Mouse (Mus musculus) right cerebral cortex, postnatal 25 days (tissue): Measurements from ENCODE around the gene Sorcs3.

Experiments
- DNase-seq: peaks from one replicate; pipeline ENCODE4 v3.0.0; 2022

Sorcs3 gene

DNA sequence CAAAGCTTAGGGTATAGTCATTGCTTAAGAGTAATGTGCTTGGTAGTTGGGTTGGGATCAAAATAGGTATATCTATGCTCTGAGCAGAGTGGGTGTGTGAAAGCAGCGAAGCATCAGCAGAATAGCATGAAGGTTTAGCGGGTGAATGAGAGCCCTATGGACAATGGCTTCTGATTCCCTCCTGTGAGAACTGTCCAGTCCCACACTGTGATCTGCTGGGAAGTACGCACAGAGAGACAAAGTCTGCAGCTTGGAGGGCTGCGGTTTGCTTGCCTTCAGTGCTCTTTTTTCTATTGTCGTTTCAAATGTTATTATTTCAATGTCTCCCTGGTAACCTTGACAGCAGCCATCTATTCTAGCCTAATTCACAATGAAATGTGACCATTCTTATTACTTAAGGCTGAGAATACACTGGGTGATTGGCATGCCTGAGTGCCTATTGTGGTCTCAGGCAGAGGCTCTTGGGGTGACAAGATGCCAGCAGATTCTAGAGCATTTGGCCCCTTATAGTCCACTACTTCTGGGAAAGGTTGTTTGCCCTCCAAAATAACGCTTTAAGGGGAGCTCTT lies 520.1 kb downstream of the Sorcs3 start:
- DNase-seq = no peak

- no peak for DNase-seq
Observed at GRCm38 (mm10) chr19:48727048-48727447, 521.2 kb downstream of the Sorcs3 start.

GRCm38 (mm10) chr19:48727601-48728000 lies 521.8 kb downstream of the Sorcs3 start:
- DNase-seq = peak; percentile 22

- no peak for DNase-seq
Observed at GRCm38 (mm10) chr19:48731731-48732130, 525.9 kb downstream of the Sorcs3 start.

- no peak for DNase-seq
Observed at GRCm38 (mm10) chr19:48734370-48734769, 528.5 kb downstream of the Sorcs3 start.

- no peak for DNase-seq
Observed at GRCm38 (mm10) chr19:48737554-48737953, 531.7 kb downstream of the Sorcs3 start.

DNA sequence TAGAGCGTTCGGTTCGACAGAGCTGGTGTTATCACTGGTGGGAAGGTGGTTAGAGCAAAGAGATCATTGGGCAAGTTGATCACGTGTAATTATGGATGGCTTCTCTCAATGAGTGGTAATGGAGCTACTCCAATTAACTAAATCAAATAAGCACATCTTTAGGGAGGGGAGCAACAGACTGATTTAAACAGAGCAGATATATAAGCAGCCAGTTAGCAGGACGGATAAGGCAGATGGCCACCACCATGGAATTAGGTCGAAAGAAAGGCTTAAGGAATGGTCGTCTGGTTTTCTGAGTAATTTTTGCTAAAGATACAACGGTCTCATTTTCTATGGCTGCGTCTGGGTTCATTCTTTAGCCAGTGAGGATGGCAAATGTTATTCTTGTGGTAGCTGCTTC lies 549.3 kb downstream of the Sorcs3 start:
- DNase-seq = no peak

- no peak for DNase-seq
Observed at GRCm38 (mm10) chr19:48756831-48757230, 551.0 kb downstream of the Sorcs3 start.

- DNase-seq = no peak
Observed at GRCm38 (mm10) chr19:48766524-48766923, 560.7 kb downstream of the Sorcs3 start.

GRCm38 (mm10) chr19:48771565-48771964 lies 565.7 kb downstream of the Sorcs3 start:
- no peak for DNase-seq

DNA sequence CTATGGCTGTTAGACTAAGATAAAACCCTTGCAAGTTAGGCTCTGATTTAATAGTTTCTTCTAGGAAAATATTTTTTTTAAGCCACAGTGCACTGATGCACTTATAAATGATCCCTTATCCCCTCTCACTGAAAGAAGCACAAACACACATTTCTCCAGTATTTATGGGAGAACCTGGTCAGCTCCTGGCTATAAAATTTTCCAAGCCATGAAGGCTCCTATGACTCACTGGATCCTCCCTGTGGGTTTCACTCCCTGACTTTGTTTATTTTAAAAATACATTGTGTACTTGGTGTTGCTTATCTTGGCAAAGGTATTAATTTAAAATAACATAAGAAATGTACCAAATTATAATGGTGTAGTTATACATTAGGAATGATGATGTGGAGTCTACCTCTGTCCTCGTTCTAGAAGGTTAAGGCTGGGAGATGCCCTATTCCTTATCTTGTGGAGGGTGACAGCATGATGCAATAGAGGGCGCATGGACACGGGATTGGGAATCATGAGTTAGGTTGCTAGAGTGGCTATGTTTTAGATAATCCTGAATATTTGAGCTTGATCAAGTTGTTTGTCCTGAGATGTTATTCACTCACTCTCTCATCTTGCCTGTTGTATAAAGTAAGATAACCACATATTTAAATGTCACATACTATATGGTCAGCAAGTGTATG lies 573.4 kb downstream of the Sorcs3 start:
- DNase-seq = no peak

DNA sequence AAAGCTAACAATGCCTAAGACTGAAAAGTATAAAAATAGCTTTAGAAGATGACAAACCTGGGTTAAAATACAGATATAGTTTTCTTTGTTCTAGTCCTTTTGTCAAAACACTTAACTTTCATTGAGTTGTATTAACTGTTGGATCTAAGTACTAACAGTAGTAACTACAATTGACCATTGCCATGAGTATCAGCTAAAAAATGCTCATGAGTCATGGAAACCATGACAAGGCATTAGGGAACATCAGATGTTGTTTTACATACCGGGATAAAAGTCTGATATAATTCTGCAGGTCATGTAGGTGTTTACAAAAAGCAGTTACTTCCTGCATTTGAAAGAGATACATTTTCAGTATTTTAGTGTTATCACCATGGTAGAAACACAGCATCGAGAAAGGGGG lies 575.0 kb downstream of the Sorcs3 start:
- DNase-seq = no peak

DNA sequence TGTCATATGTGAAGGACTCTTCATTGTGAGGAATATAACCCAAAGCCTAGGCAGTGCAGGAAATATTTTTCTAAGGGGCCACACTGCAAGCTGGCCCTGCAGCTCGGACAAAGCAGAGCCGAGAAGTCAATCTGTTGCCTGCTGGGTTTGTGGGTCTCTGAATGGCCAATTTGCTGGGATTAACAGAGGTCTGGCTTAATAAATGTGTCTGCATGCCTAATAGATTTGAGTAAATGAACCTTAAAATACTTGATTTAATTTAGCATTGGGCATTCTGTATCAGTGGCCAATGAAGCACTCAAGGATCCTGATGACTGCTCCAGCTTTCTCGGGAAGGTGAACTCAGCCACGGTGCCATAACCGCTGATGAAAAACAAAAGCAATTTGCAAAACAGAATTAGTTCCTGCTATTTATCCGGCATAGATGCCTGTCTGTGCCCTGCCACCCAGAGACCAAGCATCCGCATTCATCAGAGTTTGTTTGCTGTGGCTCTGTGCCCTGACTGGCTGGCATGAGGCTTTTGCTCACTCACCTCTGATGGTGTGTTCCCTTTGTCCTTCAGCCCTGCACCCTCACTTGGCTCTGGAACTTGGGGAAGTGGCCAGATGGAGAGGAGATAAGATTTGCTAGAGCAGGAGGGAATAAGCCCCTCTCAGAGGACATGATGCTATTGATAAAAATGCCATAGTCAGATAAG lies 576.3 kb downstream of the Sorcs3 start:
- DNase-seq = no peak

DNA sequence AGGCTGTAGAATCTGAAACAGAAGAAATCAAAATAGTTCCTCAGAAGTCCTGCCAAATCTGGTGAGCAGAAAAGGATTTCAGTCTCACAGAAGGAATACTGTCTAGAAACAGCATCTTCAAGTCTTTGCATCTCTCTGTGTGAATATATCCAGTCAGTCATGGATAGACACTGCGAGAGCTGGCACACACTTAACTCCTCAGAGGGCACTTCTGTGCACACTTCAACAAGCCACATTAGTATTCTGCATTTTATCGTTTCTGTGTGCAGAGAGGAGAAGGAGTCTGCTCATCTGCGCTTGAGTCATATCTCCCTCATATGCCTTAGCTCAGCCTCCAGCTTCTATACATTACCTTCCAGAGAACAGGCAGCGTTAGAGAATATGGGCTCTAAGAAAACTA lies 581.4 kb downstream of the Sorcs3 start:
- peak; percentile 16 for DNase-seq

GRCm38 (mm10) chr19:48804546-48804945 lies 598.7 kb downstream of the Sorcs3 start:
- DNase-seq = no peak

GRCm38 (mm10) chr19:48811541-48811940 lies 605.7 kb downstream of the Sorcs3 start:
- no peak for DNase-seq

DNA sequence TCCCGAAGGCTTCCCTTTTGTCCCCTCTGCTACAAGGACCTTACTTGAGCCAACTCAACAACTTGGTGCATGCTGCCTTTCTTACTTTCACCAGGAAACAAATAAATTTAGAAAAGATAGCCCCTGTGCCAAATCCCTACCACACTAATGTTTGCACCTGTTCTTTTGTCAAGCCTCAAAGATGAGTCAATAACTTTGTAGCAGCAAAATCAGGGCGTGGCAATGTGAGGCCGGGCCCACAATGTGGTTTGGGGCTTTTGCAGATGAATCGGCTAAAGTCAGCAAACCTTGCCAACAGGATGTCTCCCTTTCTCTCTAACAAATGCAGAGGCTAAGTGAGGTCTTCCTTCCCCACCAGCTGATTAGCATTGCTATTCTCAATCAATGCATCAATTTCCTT lies 608.0 kb downstream of the Sorcs3 start:
- DNase-seq = no peak

DNA sequence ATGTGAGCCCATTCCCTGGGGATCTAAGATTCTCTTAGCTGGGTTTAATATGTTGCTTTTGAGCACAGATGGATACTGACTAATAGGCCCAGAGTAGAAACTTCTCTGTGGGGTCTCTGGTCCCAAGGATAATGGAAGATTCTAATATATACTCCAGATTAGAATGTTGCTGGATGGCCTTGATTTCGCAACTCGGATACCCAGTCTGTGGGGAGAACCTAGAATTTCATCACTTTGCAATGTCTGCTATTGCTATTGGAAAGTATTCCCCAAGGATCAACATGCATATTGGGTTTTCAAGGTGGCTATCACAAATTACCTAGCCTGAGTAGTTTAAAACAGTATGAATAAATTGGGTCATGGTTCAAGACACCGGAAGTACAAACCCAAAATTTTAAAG lies 609.2 kb downstream of the Sorcs3 start:
- DNase-seq = no peak

- peak; percentile 31 for DNase-seq
Observed at GRCm38 (mm10) chr19:48820493-48821282, 614.9 kb downstream of the Sorcs3 start.

DNA sequence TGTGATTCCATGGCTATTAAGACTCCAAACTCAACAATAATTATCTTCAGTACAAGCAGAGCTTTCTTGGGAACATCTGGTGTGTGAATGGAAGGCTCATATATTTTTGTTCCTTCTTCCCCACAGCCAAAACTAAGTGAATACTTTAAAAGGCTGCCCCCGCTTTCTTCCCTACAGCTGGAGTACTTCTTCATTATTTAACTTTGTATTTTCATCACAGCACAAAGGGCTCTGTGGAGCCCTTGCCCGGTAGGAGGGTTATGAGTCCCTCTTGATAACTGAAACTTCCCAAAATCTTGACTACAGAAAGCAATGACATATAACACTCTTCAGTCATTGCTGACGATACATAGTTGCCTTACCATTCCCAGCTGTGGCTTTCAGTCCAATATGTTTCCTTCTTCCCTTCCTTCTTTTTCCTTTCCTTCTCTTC lies 615.5 kb downstream of the Sorcs3 start:
- no peak for DNase-seq

DNA sequence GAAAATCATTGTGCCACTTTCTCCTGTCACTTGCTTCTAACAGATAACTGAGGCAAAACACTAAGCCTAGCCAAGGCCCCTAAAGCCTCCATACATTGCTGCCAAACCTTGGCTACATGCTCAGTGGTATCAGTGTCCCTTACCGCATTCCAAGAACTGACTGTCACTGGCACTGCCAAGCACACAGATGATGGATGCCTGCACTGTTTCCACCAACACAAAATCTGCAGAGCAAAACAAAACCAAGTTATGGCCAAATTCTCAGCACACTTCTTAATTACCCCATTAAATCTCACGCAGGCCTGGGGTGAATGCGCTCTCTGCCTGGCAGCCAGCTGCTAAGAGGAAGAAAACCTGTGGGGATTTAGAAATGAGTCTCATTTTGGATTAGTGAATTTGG lies 628.5 kb downstream of the Sorcs3 start:
- DNase-seq = no peak

GRCm38 (mm10) chr19:48839418-48839817 lies 633.6 kb downstream of the Sorcs3 start:
- DNase-seq = no peak

GRCm38 (mm10) chr19:48847700-48848099 lies 641.9 kb downstream of the Sorcs3 start:
- no peak for DNase-seq

DNA sequence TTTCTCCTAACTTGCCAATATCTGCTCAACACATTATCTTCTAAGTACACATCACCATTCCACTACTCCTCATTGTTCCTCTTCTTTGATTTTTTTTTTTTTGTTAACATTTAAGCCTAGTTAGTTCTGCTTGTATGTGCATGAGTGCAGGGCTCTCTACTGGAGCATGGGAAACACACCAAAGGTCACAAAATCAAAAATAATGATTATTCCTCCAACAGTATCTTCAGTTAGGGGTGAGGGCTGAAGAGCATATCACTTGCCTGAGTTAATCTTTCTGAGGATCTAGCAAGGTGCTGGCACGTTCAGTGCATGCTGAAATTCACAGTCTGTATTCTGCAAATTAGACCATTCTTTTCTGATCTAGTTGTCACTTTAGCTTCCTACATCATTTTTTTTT lies 644.6 kb downstream of the Sorcs3 start:
- DNase-seq = no peak
